Mouse (Mus musculus) liver, postnatal 0 days (tissue): ENCODE data around the gene Ocm.

ENCODE experiments used
- CTCF ChIP-seq: sonication (generic); IDR thresholded peaks from 2 replicates; pipeline ENCODE4 v1.5.1; 2016; ENCODE audit warnings: antibody characterized with exemption, low read depth
- EP300 ChIP-seq: IDR thresholded peaks from 2 replicates; pipeline ENCODE4 v1.6.1; 2016; ENCODE audit warnings: antibody characterized with exemption, low read depth, mild to moderate bottlenecking

DNA sequence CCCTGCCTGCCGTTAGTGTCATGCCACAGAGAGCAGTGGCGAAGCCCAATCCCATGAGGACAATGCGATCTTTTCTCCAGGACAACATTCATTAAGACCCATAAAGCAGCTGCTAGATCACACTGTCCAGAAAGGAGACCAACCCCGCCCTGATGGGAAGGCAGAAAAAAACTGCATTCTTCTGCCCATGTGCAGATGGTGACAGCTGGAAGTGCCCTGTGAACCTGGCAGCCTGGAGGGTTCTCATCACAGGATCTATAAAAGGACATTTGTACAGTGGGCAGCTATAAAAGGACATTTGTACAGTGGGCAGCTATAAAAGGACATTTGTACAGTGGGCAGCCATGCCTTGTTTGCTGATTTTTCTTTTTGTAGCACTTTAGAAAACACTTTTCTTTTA lies 37.4 kb downstream of the Ocm start:
- TF ChIP-seq CTCF, result no peak
- no peak for TF ChIP-seq EP300
